Mouse (Mus musculus) spleen, postnatal 14 days (tissue): ENCODE measurements around the gene Zfp672.

Experiments
- DNase-seq, 2 experiments: peaks; one replicate each; pipeline ENCODE4 v3.0.0; 2021 to 2022; ENCODE audit warnings: low spot score in 2 of 2

Zfp672 gene

GRCm38 (mm10) chr11:58282518-58282917 is 47.6 kb downstream of the Zfp672 start:
- DNase-seq, result no peak

- no peak for DNase-seq
Measured at GRCm38 (mm10) chr11:58281970-58282496, 48.1 kb downstream of the Zfp672 start.

GRCm38 (mm10) chr11:58275756-58276155 is 54.4 kb downstream of the Zfp672 start:
- no peak for DNase-seq

GRCm38 (mm10) chr11:58274572-58274971 is 55.6 kb downstream of the Zfp672 start, which contains the start of gene 4930438A08Rik:
4930438A08Rik (plus strand) TSS chr11:58274799.
- no peak for DNase-seq

- DNase-seq, result no peak
Measured at GRCm38 (mm10) chr11:58268285-58268684, 61.9 kb downstream of the Zfp672 start.
